Mouse (Mus musculus) layer of hippocampus, adult 2 months (tissue): Measurements from ENCODE around the gene Tcf7l1. TPM values are rescaled to one million over a fixed set of nuclear protein-coding genes. Genes with fewer than 3 reads are reported as not detected.

Experiments
- DNase-seq, 2 experiments: peaks; one replicate each; pipeline ENCODE4 v3.0.0; 2022; ENCODE audit warnings: low spot score in 2 of 2
- H3K27ac ChIP-seq: fragments of 200-600 bp; 2 replicates; pipeline ENCODE4 v1.8.1; 2022
- H3K4me3 ChIP-seq: fragments of 200-600 bp; 2 replicates; pipeline ENCODE4 v1.8.1; 2022; ENCODE audit warnings: mild to moderate bottlenecking
- CTCF ChIP-seq: fragments of 200-600 bp; conservative IDR thresholded peaks from 2 replicates; pipeline ENCODE4 v1.8.1; 2022; ENCODE audit warnings: antibody characterized with exemption, mild to moderate bottlenecking, moderate library complexity
- total RNA-seq, 2 experiments: library from RNA; stranded (reverse); gene quantifications; 2 replicates each; pipeline ENCODE4 v1.2.3; 2021

Tcf7l1 gene
- total RNA-seq, 2 experiments from 2014 or later = 3.6 to 3.8 TPM

- no peak for TF ChIP-seq CTCF
- DNase-seq = no peak
- H3K27ac ChIP-seq = no peak overlapping the region
- H3K4me3 ChIP-seq = no peak overlapping the region
Observed at GRCm38 (mm10) chr6:72677510-72678220, 111.4 kb downstream of the Tcf7l1 start.

- Histone ChIP-seq H3K27ac (no peak overlapping the region), H3K4me3 (no peak overlapping the region)
- DNase-seq = no peak
- TF ChIP-seq CTCF = no peak
Observed at GRCm38 (mm10) chr6:72677079-72677478, 112.0 kb downstream of the Tcf7l1 start.

- DNase-seq = no peak
- peak; percentile 48 for TF ChIP-seq CTCF
- H3K27ac ChIP-seq = no peak overlapping the region
- no peak overlapping the region for H3K4me3 ChIP-seq
Observed at GRCm38 (mm10) chr6:72676376-72676775, 112.7 kb downstream of the Tcf7l1 start.

- TF ChIP-seq CTCF = no peak
- DNase-seq = no peak
Observed at GRCm38 (mm10) chr6:72673751-72674150, 115.3 kb downstream of the Tcf7l1 start.

GRCm38 (mm10) chr6:72671129-72671528, 117.9 kb downstream of the Tcf7l1 start:
- no peak for DNase-seq
- no peak overlapping the region for H3K4me3 ChIP-seq
- no peak overlapping the region for H3K27ac ChIP-seq
- TF ChIP-seq CTCF = peak; percentile 9; the same call in 1 of the 2 replicates

More at GRCm38 (mm10) chr6:72673751-72674150, 115.3 kb downstream of the Tcf7l1 start:
- Histone ChIP-seq H3K27ac (no peak overlapping the region), H3K4me3 (no peak overlapping the region)

GRCm38 (mm10) chr6:72667021-72667420, 122.0 kb downstream of the Tcf7l1 start:
- Histone ChIP-seq H3K27ac (no peak overlapping the region), H3K4me3 (no peak overlapping the region)
- TF ChIP-seq CTCF = peak; percentile 90
- peak; percentile 48 to 73 for DNase-seq

- no peak overlapping the region for H3K4me3 ChIP-seq
- no peak overlapping the region for H3K27ac ChIP-seq
- DNase-seq = no peak
- no peak for TF ChIP-seq CTCF
Observed at GRCm38 (mm10) chr6:72664290-72664689, 124.8 kb downstream of the Tcf7l1 start.

GRCm38 (mm10) chr6:72663000-72663399, 126.1 kb downstream of the Tcf7l1 start:
- Histone ChIP-seq H3K27ac (no peak overlapping the region), H3K4me3 (no peak overlapping the region)
- DNase-seq = no peak
- peak; percentile 26; the same call in 1 of the 2 replicates for TF ChIP-seq CTCF

- Histone ChIP-seq H3K27ac (no peak overlapping the region), H3K4me3 (no peak overlapping the region)
- TF ChIP-seq CTCF = no peak
- no peak for DNase-seq
Observed at GRCm38 (mm10) chr6:72660391-72660720, 128.7 kb downstream of the Tcf7l1 start.

- H3K4me3 ChIP-seq = no peak overlapping the region
- no peak overlapping the region for H3K27ac ChIP-seq
- DNase-seq = no peak
- TF ChIP-seq CTCF = no peak
Observed at GRCm38 (mm10) chr6:72659717-72660390, 129.2 kb downstream of the Tcf7l1 start.

- no peak overlapping the region for H3K4me3 ChIP-seq
- DNase-seq = no peak
- peak; percentile 79 for TF ChIP-seq CTCF
- H3K27ac ChIP-seq = no peak overlapping the region
Observed at GRCm38 (mm10) chr6:72658006-72658405, 131.0 kb downstream of the Tcf7l1 start.

- no peak overlapping the region for H3K27ac ChIP-seq
- TF ChIP-seq CTCF = no peak
- no peak overlapping the region for H3K4me3 ChIP-seq
- no peak for DNase-seq
Observed at GRCm38 (mm10) chr6:72656053-72656442, 133.0 kb downstream of the Tcf7l1 start.

- Histone ChIP-seq H3K4me3 (peak overlapping the region; percentile 29), H3K27ac (peak overlapping the region; percentile 29)
- no peak for DNase-seq
- no peak for TF ChIP-seq CTCF
Observed at GRCm38 (mm10) chr6:72655309-72656052, 133.6 kb downstream of the Tcf7l1 start.
